Mouse (Mus musculus) effector memory CD4-positive, alpha-beta T cell, adult 7 months (primary cell): ENCODE results near the gene Bahcc1. TPM values are rescaled to one million over a fixed set of nuclear protein-coding genes. Genes with fewer than 3 reads are reported as not detected.

Experiments
- polyA plus RNA-seq: library from polyadenylated mRNA; unstranded; fragments of 100-300 nt; shearing (Covaris generic); gene quantifications from one replicate; pipeline ENCODE4 v1.2.1, GENCODE M21; 2017

Gene Bahcc1
- 0.18 TPM for polyA plus RNA-seq

DNA sequence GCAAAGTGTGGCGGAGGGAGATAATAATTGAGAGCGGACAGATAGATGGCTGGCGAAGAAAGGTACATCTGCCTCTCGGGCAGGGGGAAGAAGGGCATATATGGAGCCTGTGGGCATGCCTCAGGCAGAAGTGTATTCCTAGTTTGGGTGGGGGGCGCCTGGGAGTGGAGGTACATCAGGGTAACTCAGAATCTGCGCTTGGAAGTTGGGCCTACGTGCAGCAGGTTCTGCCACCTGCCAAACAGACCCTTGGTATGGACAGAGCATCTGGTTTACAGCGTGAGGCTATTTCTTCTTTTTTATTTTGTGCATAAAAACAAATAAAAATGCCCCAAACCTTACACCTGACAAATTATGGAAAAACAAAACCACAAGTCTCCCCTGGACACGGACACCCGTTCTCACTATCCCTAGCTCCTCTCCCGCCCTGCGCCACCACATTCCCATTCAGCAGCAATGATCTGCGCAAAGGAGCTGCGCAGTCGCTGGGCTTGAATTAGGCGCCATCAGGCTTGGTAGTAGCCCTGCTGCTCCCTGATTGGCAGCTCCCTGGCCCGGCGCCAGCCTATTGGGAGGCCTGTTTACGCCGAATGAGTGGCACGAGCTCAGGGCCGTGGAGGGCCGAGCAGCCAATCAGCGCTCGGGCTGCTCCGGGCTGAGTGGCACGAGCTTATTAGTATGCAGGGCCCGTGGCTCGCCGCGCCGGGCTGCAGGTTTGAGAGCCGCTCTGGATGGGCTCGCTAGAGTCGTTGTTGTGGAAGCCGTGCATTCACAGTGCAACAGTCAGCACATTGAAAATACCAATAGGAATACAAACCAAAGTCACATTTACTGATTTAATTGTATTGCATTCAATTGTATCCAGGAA, at the start of gene Bahcc1:
Bahcc1 (plus strand) TSS at position 718 of the 868 bp plus-strand sequence.

Other genes with a start within 250 kb of the Bahcc1 start
- 0.80 TPM for gene Aatk, start 185.8 kb upstream of the Bahcc1 start, polyA plus RNA-seq
- gene Cep131, start 146.1 kb upstream of the Bahcc1 start, polyA plus RNA-seq: 2.8 TPM
- 14.9 TPM for gene Tepsin, start 134.2 kb upstream of the Bahcc1 start, polyA plus RNA-seq
- 67.2 TPM for gene Ndufaf8, start 134.0 kb upstream of the Bahcc1 start, polyA plus RNA-seq
- 121 TPM for gene Slc38a10, start 81.6 kb upstream of the Bahcc1 start, polyA plus RNA-seq
- gene Actg1, start 115.6 kb downstream of the Bahcc1 start, polyA plus RNA-seq: 2,851 TPM
- 0.22 TPM for gene Fscn2, start 128.6 kb downstream of the Bahcc1 start, polyA plus RNA-seq
- 24.0 TPM for gene Faap100, start 145.8 kb downstream of the Bahcc1 start, polyA plus RNA-seq
- gene Nploc4, start 204.8 kb downstream of the Bahcc1 start, polyA plus RNA-seq: 50.4 TPM
- not detected for gene Tspan10, start 209.7 kb downstream of the Bahcc1 start, polyA plus RNA-seq
- gene Pde6g, start 220.6 kb downstream of the Bahcc1 start, polyA plus RNA-seq: 0.60 TPM
- gene Oxld1, start 225.1 kb downstream of the Bahcc1 start, polyA plus RNA-seq: 3.9 TPM
- 25.7 TPM for gene Ccdc137, start 225.2 kb downstream of the Bahcc1 start, polyA plus RNA-seq
- gene Arl16, start 234.7 kb downstream of the Bahcc1 start, polyA plus RNA-seq: 11.9 TPM